Mouse (Mus musculus) B cell, adult 62 days (primary cell): ENCODE results near the gene Styk1. TPM values are rescaled to one million over a fixed set of nuclear protein-coding genes. Genes with fewer than 3 reads are reported as not detected.

Experiments used
- total RNA-seq: library from RNA; stranded (reverse); gene quantifications from 4 replicates; pipeline ENCODE4 v1.2.4, GENCODE M21; 2023

Gene Styk1
- total RNA-seq, result 0.30 to 0.81 TPM in 2 of 4 replicates, not detected in the others

GRCm38 (mm10) chr6:131353352-131353919 is at the start of gene Styk1:
Gene Styk1 (minus strand): TSS chr6:131353597.

GRCm38 (mm10) chr6:131388040-131389021 is 34.9 kb upstream of the Styk1 start, which contains the start of gene Ybx3:
Gene Ybx3 (minus strand): TSS chr6:131388476.

GRCm38 (mm10) chr6:131292991-131293788 is 60.2 kb downstream of the Styk1 start, which contains the start of gene Magohb:
Gene Magohb (minus strand): TSS chr6:131293244.

Other genes starting within 250 kb of the Styk1 start
- gene Klra2, start 106.2 kb downstream of the Styk1 start, total RNA-seq, result 0.33 to 0.69 TPM (median 0.55 TPM) in 3 of 4 replicates, not detected in the other
- gene Magohb, start 60.4 kb downstream of the Styk1 start, total RNA-seq, result 15.0 to 18.2 TPM (median 17.5 TPM) in 4 replicates
- 74.0 to 86.5 TPM (median 77.6 TPM) in 4 replicates for gene Ybx3, start 34.9 kb upstream of the Styk1 start, total RNA-seq
- not detected in 4 replicates for gene 5430401F13Rik, start 132.8 kb upstream of the Styk1 start, total RNA-seq
- not detected in 4 replicates for gene Gm6619, start 132.8 kb upstream of the Styk1 start, total RNA-seq